Mouse (Mus musculus) Muller cell, postnatal 12 days (primary cell): ENCODE measurements at regions not wholly inside any gene's neighbourhood (a gene's known extent, or its start where the extent isn't known, plus 50 kb on each side); places are given as distances from the start of the nearest gene placed in this dataset.

Experiments used
- DNase-seq: peaks from one replicate; pipeline ENCODE4 v3.0.0-alpha.2; 2015; ENCODE audit errors: inconsistent ontology term

DNA sequence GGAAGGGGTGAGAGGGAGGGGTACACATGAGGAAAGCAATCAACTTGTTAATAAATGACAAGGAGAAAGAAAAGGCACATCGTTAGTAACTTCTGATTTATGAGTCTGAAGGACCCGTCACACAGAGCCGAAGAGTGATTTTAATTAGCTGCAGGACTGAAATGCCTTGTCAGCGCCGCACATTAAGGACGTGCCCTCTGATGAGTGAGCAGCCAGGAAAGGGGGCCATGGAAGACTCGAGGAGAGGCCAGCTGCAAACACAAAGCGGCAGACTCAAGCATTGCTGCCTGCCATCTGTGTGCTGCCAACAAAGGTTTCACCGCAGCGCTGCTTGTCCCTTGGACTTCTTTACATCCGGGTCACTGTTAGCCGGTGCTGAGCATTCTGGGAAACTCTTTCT is 184.8 kb upstream of the Fn1 start:
- no peak for DNase-seq

- DNase-seq, result no peak
Observed at GRCm38 (mm10) chr1:71837039-71837648, 184.1 kb upstream of the Fn1 start.

- DNase-seq, result no peak
Observed at GRCm38 (mm10) chr1:71830379-71830778, 177.4 kb upstream of the Fn1 start.

DNA sequence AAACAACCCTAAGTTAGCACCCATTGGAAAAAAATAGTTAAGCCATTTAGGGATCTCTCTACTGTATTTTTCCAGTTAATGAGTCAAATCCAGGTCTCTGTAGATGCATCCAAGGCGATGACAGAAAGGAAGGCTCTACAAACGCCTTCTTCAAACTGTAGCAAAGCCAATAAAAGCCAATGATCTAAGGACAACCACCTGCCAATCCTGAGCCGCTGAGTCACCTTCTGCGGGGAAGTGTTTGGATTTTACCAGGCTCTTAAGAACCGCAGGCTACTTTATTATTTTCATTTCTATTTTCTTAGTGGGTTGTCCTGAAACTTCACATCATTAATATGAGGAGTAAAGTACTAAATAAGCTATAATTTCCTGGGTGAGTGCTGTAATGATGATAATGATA is 171.4 kb upstream of the Fn1 start:
- DNase-seq, result no peak

GRCm38 (mm10) chr1:71822123-71822522 is 169.1 kb upstream of the Fn1 start:
- DNase-seq, result no peak

DNA sequence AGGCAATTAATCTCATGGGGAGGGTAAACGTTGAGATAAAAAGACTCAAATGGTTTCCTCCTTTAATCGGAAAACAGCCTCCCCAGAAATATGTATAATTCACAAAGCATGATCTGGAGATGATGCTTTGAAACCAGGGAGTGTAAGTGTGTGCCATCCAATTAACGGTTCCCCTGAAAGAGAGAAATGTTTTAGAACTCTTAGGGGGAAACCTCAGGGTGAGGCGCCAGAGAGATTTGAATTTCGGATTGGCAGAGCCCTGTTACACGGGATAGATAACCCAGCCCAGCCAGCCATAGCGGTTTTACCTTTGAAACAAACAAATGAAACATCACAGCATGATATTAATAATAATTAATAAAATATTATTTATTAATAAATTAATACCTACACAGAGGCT is 168.1 kb upstream of the Fn1 start:
- DNase-seq, result no peak

DNA sequence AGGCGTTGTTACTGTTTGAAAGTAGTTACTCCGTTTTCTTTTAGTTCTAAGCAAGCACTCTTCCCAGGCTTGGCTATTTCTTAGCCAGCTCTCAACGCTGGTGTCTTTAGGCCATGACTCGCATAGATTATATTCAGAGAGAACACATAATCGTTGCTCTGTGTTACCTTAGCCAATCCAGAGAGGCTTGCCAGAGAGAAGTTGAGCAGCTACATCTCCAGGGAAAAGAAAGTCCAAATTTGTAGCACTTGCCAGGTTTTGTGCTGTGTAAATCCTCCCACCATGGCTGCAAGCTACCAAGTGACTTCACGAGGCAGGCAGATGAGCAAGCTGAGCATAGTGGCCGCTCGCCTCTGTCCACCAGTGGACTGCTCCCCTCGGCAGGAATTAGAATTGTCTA is 163.3 kb upstream of the Fn1 start:
- no peak for DNase-seq

DNA sequence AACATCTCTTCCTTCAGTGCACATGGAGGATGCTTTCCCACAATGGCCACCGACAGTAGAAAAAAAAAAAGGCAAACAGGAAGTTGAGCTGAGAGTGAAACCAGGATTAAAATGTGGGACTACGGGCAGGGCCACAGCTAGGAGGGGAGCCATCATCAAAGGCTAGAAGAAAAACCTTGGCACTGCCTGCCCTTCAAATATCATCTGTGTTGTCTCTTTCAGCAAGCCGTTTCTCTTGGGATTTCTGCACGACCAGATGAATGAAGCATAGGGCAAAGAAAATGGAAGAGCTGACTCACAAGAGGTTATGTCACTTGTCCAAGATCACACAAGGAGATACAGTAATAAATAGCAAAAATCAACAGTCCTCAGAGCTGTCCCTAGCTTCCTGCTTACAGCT is 161.1 kb upstream of the Fn1 start:
- DNase-seq, result peak; percentile 27

DNA sequence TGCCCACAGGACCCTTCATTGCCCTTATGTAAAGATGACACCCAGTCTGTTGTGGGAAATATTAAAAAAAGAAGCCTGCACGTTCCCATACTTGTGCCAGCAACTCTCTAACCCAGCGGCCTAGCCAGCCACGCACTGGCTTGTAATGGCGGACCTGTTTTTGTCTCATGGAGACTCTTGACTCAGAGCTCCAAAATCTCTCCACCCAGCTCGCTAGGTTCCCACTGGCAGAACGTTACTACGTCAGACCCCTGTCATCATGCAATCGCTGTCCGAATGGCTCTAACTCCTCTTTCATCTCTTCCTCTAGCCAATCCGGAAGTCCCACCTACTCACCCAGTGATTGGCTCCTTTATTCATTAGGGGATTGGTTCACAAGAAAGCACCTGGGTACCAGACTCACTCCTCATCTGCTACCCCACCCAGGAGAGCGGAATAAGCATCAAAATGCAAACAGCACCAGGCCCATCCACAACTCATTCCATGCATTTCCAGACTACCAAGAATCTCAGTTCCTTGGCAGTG is 159.2 kb upstream of the Fn1 start:
- DNase-seq, result no peak

DNA sequence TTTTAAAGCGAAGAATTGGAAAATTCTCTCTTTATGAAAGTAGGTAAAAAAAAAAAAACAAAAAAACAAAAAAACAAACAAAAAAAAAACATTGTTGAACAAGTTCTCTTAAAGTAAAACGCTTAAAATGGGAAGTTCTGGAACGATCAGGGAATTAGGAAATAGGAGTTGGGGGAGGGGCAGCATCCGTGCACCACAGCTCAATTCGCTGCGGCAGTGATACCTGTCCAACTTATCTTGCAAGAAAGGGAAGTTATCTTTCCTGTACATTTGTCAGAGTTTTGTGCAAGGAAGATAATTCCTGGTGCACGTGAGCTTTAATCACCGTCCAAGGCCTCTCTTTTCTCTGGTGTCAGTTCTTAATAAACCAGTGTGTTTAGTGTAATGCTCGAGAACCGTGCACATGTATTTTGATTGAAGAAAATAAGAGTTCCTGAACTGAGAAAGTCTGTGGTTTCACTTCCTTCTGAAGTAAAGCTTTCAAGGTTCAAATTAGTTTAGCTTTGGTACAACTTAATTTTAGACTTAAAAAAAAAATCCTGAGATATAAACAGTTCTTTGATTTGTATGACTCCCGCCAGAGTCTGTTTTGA is 158.3 kb upstream of the Fn1 start:
- no peak for DNase-seq

- DNase-seq, result no peak
Observed at GRCm38 (mm10) chr1:71808005-71808404, 155.0 kb upstream of the Fn1 start.

DNA sequence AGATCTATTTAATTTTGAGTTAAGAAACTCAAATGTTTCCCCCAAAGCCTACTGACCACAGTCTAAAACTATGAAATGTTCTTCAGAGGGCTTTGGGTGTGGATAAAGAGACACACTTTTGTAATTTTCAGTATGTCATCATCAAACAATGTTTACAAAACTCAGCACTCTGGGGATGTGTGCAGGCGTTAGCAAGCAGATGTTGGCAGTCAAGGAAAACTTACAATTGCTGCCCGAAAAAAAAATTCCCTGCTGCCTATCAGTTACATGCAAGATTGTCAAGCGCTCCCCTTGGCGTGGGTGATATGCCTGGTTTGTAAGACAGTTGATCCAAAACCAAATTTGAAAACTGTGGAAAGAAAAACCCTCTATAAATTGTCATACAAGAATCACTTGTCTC is 154.6 kb upstream of the Fn1 start:
- DNase-seq, result no peak

GRCm38 (mm10) chr1:71801283-71802066 is 148.5 kb upstream of the Fn1 start:
- DNase-seq, result peak; percentile 26

GRCm38 (mm10) chr1:71800581-71800980 is 147.6 kb upstream of the Fn1 start:
- peak; percentile 30 for DNase-seq

DNA sequence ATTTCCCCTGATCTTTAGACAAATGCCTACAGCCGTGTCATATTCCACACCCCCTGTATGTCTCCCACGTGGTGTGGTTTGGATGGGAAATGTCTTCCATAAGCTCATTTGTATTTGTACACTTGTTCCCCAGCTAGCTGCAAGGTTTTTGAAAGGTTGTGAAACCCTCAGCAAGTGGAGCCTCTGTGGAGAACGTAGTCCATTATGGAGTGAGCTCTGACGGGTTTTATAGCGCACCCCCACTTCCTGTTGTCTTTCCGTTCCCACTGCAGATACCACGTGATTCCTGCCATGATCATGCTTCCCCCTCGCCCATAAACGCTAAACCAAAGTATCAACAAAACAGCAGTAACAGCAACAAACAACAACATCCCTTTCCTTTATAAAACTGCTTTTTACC is 145.6 kb upstream of the Fn1 start:
- no peak for DNase-seq

- no peak for DNase-seq
Observed at GRCm38 (mm10) chr1:71788408-71788807, 135.4 kb upstream of the Fn1 start.

DNA sequence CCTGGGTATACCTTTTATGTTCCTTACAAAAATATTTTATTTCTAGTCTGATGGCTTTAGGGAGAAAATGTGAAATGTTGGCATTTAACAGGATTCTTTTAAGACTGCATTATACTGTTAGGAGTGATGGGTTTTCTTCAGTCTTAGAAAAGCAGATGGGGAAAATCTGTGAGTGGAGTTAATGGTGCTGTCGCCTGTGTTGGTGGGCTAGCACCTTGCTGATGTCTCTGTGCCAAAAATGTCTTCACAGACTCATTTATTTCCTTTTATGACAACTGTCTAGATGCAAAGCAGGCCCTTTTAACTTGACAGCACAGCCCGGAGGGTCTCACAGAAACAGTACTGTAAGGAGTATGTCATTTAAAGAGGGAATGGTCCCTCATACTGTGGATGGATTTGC is 131.9 kb upstream of the Fn1 start:
- DNase-seq, result no peak

DNA sequence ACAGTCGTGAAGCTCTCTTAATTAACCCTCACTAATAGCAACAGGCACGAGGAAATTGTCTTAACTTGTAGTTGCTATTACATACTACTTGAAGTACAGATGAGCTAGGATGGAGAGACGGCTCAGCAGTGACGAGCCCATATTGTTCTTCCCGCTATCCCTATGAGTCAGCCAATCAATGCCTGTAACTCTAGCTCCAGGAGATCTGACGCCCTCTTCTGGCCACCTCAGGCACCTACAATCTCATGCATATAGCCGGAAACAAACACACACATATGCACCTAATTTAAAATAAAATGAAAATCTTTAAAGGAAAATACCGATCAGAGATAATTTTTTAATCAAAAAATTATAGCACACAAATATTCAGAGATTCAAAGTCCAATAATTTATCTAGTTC is 125.3 kb upstream of the Fn1 start:
- DNase-seq, result no peak

DNA sequence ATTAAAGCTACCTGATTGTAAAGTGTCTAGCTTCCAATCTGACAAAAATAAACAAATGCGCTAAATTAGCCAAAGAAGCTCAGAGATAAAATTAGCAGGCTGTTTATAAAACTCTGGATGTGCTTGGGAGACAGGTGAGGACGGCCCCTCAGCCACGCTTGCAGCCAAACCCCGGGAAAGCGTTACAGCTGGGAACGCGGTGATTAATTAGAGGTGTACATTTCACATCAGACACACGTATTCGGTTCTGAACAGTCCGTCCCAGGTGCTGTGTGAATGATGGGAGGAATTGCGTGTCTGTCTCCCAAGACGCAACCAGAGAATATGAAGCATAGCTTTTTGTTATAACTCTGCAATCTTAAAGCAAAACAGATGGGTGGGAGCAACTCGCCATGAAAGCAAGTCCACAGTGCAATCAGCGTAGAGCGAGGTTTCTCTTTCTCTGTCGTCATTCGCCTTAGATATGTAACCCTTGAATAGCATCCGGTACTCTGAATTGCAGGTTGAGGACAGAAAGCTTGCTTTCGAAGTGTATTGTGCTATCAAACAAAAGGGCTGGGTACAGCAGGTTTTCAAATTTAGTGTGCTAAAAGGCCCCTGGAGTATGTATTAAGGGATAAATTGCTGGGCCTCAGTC is 123.0 kb upstream of the Fn1 start:
- DNase-seq, result no peak

- DNase-seq, result no peak
Observed at GRCm38 (mm10) chr1:71772526-71772925, 119.5 kb upstream of the Fn1 start.

GRCm38 (mm10) chr1:71771798-71772197 is 118.8 kb upstream of the Fn1 start:
- DNase-seq, result no peak

DNA sequence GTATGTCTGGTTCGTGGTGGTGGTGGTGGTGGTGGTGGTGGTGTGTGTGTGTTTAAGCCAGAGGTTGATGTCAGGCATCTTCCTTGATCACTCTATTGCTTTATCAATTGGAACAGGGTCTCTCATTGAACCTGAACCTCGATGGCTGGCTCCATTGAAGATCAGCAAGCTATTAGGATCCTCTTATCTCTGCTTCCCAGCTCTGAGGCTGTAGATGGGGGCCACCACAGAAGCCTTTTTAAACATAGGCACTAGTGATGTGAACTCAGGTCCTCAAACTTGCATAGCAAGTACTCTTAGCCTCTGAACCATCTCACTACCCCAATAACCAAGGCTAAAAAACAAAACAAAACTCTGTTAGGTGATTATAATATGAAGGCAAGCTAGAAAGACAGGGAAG is 116.6 kb upstream of the Fn1 start:
- no peak for DNase-seq

DNA sequence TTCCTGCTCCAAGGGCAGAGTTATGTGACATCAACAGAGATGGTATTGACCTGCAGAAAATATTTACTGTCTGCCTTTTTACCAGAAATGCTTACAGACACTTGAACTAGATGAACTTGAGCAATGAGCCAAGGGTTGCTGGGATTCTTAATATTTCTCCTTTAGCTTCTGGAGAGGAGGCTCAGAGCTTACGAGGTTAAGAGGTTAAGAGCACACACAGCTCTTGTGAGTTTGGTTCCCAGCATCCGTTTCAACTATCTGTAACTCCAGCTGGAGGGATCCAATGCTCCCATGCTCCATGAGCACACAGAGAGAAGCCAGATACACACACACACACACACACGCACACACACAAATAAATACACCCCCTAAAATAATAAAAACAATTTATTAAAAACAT is 114.7 kb upstream of the Fn1 start:
- no peak for DNase-seq
